Mouse (Mus musculus) thymus, adult 2 months (tissue): ENCODE measurements at regions not wholly inside any gene's neighbourhood (a gene's known extent, or its start where the extent isn't known, plus 50 kb on each side); places are given as distances from the start of the nearest gene placed in this dataset.

Source experiments
- CTCF ChIP-seq: fragments of 200-500 bp; IDR thresholded peaks from 2 replicates; pipeline ENCODE4 v1.5.1; 2012; ENCODE audit warnings: mild to moderate bottlenecking, control low read depth, low read length, moderate library complexity, borderline replicate concordance; ENCODE audit not compliant: control insufficient read depth, poor library complexity, insufficient read depth; ENCODE audit errors: extremely low read depth
- POLR2A ChIP-seq: fragments of 200-500 bp; IDR thresholded peaks from 2 replicates; pipeline ENCODE4 v1.6.1; 2012; ENCODE audit warnings: mild to moderate bottlenecking, low read length, control low read depth, moderate library complexity; ENCODE audit not compliant: control insufficient read depth, poor library complexity, insufficient read depth; ENCODE audit errors: extremely low read depth

GRCm38 (mm10) chr13:97468874-97469593, 228.1 kb downstream of the Enc1 start:
- no peak for TF ChIP-seq CTCF
- TF ChIP-seq POLR2A, result no peak
